Mouse (Mus musculus) bone marrow, adult 2 months (tissue): Measurements from ENCODE around the gene Gm20518.

Source experiments
- CTCF ChIP-seq: fragments of 200-500 bp; IDR thresholded peaks from 2 replicates; pipeline ENCODE4 v1.5.1; 2011; ENCODE audit warnings: low read length, control low read depth; ENCODE audit not compliant: control insufficient read depth, insufficient read depth
- POLR2A ChIP-seq: fragments of 200-500 bp; IDR thresholded peaks from 2 replicates; pipeline ENCODE4 v1.6.1; 2011; ENCODE audit warnings: low read depth, mild to moderate bottlenecking, control low read depth, low read length, borderline replicate concordance; ENCODE audit not compliant: control insufficient read depth

DNA sequence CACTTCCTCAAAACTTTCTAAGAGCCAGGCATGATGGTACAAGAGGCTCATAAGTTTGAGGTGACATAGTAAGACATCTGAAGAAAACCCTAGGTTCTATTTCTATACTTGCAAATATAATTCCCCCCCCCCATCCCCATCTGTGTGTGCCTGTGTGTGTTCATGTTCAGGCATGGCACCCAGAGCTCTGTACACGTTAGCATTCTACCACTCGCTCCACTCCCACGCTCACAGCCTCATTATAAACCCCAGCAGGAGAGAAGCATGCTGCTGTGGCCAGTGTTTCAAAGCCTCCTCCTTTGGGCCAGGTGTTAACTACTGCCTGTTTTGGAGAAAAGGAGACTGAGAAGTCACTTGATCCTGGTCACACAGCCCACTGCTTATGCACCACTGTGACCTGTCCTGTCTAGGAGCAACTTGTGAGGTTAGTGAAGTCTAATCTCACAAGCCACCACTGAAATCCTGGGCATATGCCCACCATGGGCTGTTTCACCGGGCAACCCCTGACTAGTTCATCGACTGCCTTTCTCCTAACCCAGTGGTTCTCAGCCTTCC lies 40.5 kb upstream of the Gm20518 start:
- no peak for TF ChIP-seq CTCF
- no peak for TF ChIP-seq POLR2A
